Mouse (Mus musculus): ENCODE data around the gene Tbrg1.

Gene Tbrg1

GRCm38 (mm10) chr9:37636335-37636734 lies 20.8 kb downstream of the Tbrg1 start:
- intact Hi-C loops (cut with DNase I), result loop anchor here (5.0 kb wide), 1 partner anchor 174 kb away; no protein-coding TSS in a partner anchor

- intact Hi-C loops (cut with DNase I), result no loop called here
Observed at GRCm38 (mm10) chr9:37634269-37634668, 22.8 kb downstream of the Tbrg1 start.

- intact Hi-C loops (cut with DNase I), result no loop called here
Observed at GRCm38 (mm10) chr9:37632305-37632704, 24.8 kb downstream of the Tbrg1 start.

GRCm38 (mm10) chr9:37629941-37630340 lies 27.2 kb downstream of the Tbrg1 start:
- intact Hi-C loops (cut with DNase I), result no loop called here

GRCm38 (mm10) chr9:37628581-37628980 lies 28.5 kb downstream of the Tbrg1 start:
- intact Hi-C loops (cut with DNase I), result no loop called here

GRCm38 (mm10) chr9:37627263-37627662 lies 29.8 kb downstream of the Tbrg1 start:
- intact Hi-C loops (cut with DNase I), result no loop called here

GRCm38 (mm10) chr9:37626103-37626567 lies 31.0 kb downstream of the Tbrg1 start:
- intact Hi-C loops (cut with DNase I), result no loop called here

- intact Hi-C loops (cut with DNase I), result no loop called here
Observed at GRCm38 (mm10) chr9:37625641-37626040, 31.5 kb downstream of the Tbrg1 start.

- intact Hi-C loops (cut with DNase I), result no loop called here
Observed at GRCm38 (mm10) chr9:37625129-37625528, 32.0 kb downstream of the Tbrg1 start.

GRCm38 (mm10) chr9:37624502-37624901 lies 32.6 kb downstream of the Tbrg1 start:
- intact Hi-C loops (cut with DNase I), result no loop called here

GRCm38 (mm10) chr9:37623981-37624380 lies 33.1 kb downstream of the Tbrg1 start:
- intact Hi-C loops (cut with DNase I), result no loop called here

- intact Hi-C loops (cut with DNase I), result no loop called here
Observed at GRCm38 (mm10) chr9:37621290-37621689, 35.8 kb downstream of the Tbrg1 start.

GRCm38 (mm10) chr9:37616770-37617169 lies 40.3 kb downstream of the Tbrg1 start:
- intact Hi-C loops (cut with DNase I), result loop anchor here (2.0 kb wide), 3 partner anchors 70 to 186 kb away; no protein-coding TSS in a partner anchor

GRCm38 (mm10) chr9:37615220-37615619 lies 41.9 kb downstream of the Tbrg1 start:
- intact Hi-C loops (cut with DNase I), result no loop called here

GRCm38 (mm10) chr9:37614316-37614715 lies 42.8 kb downstream of the Tbrg1 start:
- intact Hi-C loops (cut with DNase I), result no loop called here

- intact Hi-C loops (cut with DNase I), result no loop called here
Observed at GRCm38 (mm10) chr9:37613911-37614280, 43.2 kb downstream of the Tbrg1 start.

- intact Hi-C loops (cut with DNase I), result no loop called here
Observed at GRCm38 (mm10) chr9:37613182-37613910, 43.8 kb downstream of the Tbrg1 start, which contains the start of gene Spa17. Gene Spa17 (minus strand): TSS chr9:37613722.

GRCm38 (mm10) chr9:37609558-37609957 lies 47.6 kb downstream of the Tbrg1 start:
- intact Hi-C loops (cut with DNase I), result no loop called here

GRCm38 (mm10) chr9:37605089-37605488 lies 52.0 kb downstream of the Tbrg1 start:
- intact Hi-C loops (cut with DNase I), result no loop called here

- intact Hi-C loops (cut with DNase I), result no loop called here
Observed at GRCm38 (mm10) chr9:37600538-37601205, 56.4 kb downstream of the Tbrg1 start.
